Comparison of ENCODE assay signal across 10 mouse cellular contexts in genomic region chr2:160804794-160805527, GRCm38 (mm10).
DNase-seq lines count a peak whose midpoint lies in the region; ATAC-seq and TF ChIP-seq lines count a peak whose summit lies in the region.
"Had no signal": no experiment of that assay in that cellular context is flagged by ENCODE, and none has a peak within 500 bp of the region (broad histone marks: within the 10 kb centered on the region; RNA-seq: fewer than 3 reads in every experiment).

No protein-coding gene starts in this region.

- H3K27me3 ChIP-seq in heart, adult 2 months (ENCODE audit: control insufficient read depth, insufficient read depth, low read length), result no peaks in the 10 kb centered on the region
- H3K27me3 ChIP-seq in kidney, postnatal 0 days (ENCODE audit: insufficient read depth, low read length), result no peaks in the 10 kb centered on the region
- no peaks in the 10 kb centered on the region for H3K27me3 ChIP-seq in forebrain, embryonic 13.5 days

- no peak for TF ChIP-seq CTCF in heart, adult 2 months (IDR thresholded peaks at IDR 0.05)
- TF ChIP-seq CTCF in kidney, postnatal 0 days (IDR thresholded peaks at IDR 0.05; ENCODE audit: low read depth), result no peak

- ATAC-seq in kidney, postnatal 0 days (replicated peaks; ENCODE audit: low FRiP score, low read depth), result peak; percentile 85; the same call in 1 of the 2 replicates
- no peak for ATAC-seq in forebrain, embryonic 13.5 days
- ATAC-seq in megakaryocyte-erythroid progenitor cell, adult 5-6 weeks (replicated peaks; ENCODE audit: low FRiP score, low TSS enrichment, poor library complexity, severe bottlenecking), result no peak
- ATAC-seq: forebrain, embryonic 14.5 days had no signal

- TF ChIP-seq EP300 in heart, adult 2 months (IDR thresholded peaks at IDR 0.05; ENCODE audit: insufficient read depth, low read depth, low read length), result peak; percentile 38; the same call in 1 of the 2 replicates

- peak overlapping the region; percentile 90 for H3K27ac ChIP-seq in heart, adult 2 months
- H3K27ac ChIP-seq in kidney, postnatal 0 days, result peak overlapping the region; percentile 91
- H3K27ac ChIP-seq in forebrain, embryonic 13.5 days, result no peak overlapping the region

- H3K36me3 ChIP-seq in heart, adult 2 months (ENCODE audit: control insufficient read depth, insufficient read depth, low read length), result peaks cover 35% of the 10 kb centered on the region
- H3K36me3 ChIP-seq in kidney, postnatal 0 days (ENCODE audit: insufficient read depth, low read length), result no peaks in the 10 kb centered on the region
- H3K36me3 ChIP-seq in forebrain, embryonic 13.5 days (ENCODE audit: poor library complexity, severe bottlenecking), result no peaks in the 10 kb centered on the region

- WGBS in heart, adult 2 months, result 45% methylated on average over 4 of the region's 4 CpGs
- WGBS in kidney, postnatal 0 days, result 27% methylated on average over 4 of the region's 4 CpGs
- WGBS in forebrain, embryonic 13.5 days, result 69% methylated on average over 4 of the region's 4 CpGs

- H3K4me2 ChIP-seq in kidney, postnatal 0 days (ENCODE audit: low read length), result no peak overlapping the region
- no peak overlapping the region for H3K4me2 ChIP-seq in forebrain, embryonic 13.5 days

- DNase-seq in heart, adult 2 months, result peak; percentile 46 to 57
- DNase-seq in heart, postnatal 4 days, result no peak
- DNase-seq in urinary bladder, postnatal 14 days (ENCODE audit: low spot score), result peak; percentile 16
- DNase-seq in urinary bladder, adult 2 months (ENCODE audit: low spot score), result no peak
- DNase-seq in kidney, postnatal 0 days (ENCODE audit: low spot score), result peak; percentile 82
- peak; percentile 45 for DNase-seq in testis, postnatal 14 days (ENCODE audit: low spot score)
- DNase-seq: retina, postnatal 1 day had no signal

- no peaks in the 10 kb centered on the region for H3K9me3 ChIP-seq in kidney, postnatal 0 days (replicated peaks; ENCODE audit: low read length)
- H3K9me3 ChIP-seq in forebrain, embryonic 13.5 days (replicated peaks), result no peaks in the 10 kb centered on the region

- intact Hi-C loops in heart, adult 2 months (cut with DNase I), result loop anchor here (1.0 kb wide), 2 partner anchors 39 to 68 kb away; no protein-coding TSS in a partner anchor

- no peak overlapping the region for H3K4me3 ChIP-seq in heart, adult 2 months
- no peak overlapping the region for H3K4me3 ChIP-seq in kidney, postnatal 0 days (replicated peaks; ENCODE audit: low read depth, low read length)
- H3K4me3 ChIP-seq in forebrain, embryonic 13.5 days, result no peak overlapping the region

- H3K79me2 ChIP-seq in heart, adult 2 months (replicated peaks; ENCODE audit: control insufficient read depth, insufficient read depth, low read length), result peaks cover 3% of the 10 kb centered on the region; the same call in 1 of the 2 replicates

- H3K4me1 ChIP-seq in heart, adult 2 months (ENCODE audit: control insufficient read depth, insufficient read depth, low read length), result peaks cover 24% of the 10 kb centered on the region
- peaks cover 23% of the 10 kb centered on the region; the same call in 1 of the 2 replicates for H3K4me1 ChIP-seq in kidney, postnatal 0 days (replicated peaks; ENCODE audit: insufficient read depth, low read length)
- peaks cover 3% of the 10 kb centered on the region; the same call in 1 of the 2 replicates for H3K4me1 ChIP-seq in forebrain, embryonic 13.5 days

- peak; percentile 61; the same call in 1 of the 2 replicates for TF ChIP-seq POLR2A in heart, adult 2 months (IDR thresholded peaks at IDR 0.05; ENCODE audit: insufficient read depth, low read depth, low read length)

- peak overlapping the region; percentile 22 for H3K9ac ChIP-seq in heart, adult 2 months (ENCODE audit: low read depth, low read length)
- H3K9ac ChIP-seq in kidney, postnatal 0 days (ENCODE audit: low read depth, low read length), result no peak overlapping the region
- H3K9ac ChIP-seq in forebrain, embryonic 13.5 days, result no peak overlapping the region

Comparison
In these comparisons a context has a peak if more than half of its experiments do, and no peak if none do; other contexts are left out.
1. DNase-seq: peak in heart, adult 2 months (2 of 2), urinary bladder, postnatal 14 days (single experiment), kidney, postnatal 0 days (single experiment) and testis, postnatal 14 days (single experiment); none in heart, postnatal 4 days (single experiment) and urinary bladder, adult 2 months (single experiment).